Mouse (Mus musculus) WW6 (cell line): ENCODE measurements around the gene Cldn14.
A peak's percentile ranks its signal among the peaks of the same experiment; 100 is the strongest.
"Not testable (repeated sequence)": the region's sequence is repeated elsewhere in the genome, so short reads cannot be mapped to it uniquely, and the experiment has no call there.

Experiments
- DNase-seq: peaks from one replicate; pipeline ENCODE4 v3.0.0-alpha.2; 2013; ENCODE audit warnings: low read depth, low spot score

The Cldn14 gene

GRCm38 (mm10) chr16:94008737-94009136 is at the start of gene Cldn14:
Cldn14 (minus strand) TSS chr16:94008837.
- DNase-seq = no peak

DNA sequence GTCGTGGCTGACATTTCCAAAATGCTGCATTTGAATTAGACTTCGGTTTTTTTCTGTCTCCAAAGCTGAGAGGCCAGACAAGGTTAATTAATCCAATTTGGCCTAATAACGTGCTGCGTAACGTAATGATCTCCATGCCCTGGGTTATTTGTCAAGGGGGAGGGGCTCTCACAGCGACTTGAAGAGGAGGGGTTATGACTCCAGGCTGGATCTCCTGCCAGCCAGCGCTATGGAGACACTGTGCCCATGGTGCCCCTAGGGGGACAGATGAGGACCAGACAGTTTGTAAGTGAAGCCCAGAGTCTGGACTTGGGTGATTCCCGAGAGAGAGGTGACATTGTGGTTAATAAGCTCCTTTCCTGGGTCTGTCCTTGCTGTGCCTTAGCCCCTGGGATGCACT is 46.9 kb upstream of the Cldn14 start:
- no peak for DNase-seq

DNA sequence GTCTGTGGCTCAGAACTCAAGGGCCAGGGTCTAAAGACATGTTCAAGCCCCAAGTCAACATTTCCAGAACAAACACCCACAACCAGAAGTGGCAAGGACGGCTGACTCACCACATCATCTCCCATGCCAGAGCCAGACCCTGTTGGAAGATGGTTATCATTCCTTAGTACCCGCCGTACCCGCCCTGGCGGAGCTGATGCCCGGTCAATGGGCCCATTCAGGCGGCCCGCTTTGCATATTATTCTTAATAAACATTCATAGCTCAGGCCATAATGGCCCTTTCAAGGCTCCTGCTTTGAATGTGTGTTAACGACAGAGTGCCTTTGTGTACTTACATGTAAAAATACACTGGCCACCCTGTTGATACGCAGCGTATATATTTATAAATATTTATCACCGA is 46.5 kb upstream of the Cldn14 start:
- no peak for DNase-seq

DNA sequence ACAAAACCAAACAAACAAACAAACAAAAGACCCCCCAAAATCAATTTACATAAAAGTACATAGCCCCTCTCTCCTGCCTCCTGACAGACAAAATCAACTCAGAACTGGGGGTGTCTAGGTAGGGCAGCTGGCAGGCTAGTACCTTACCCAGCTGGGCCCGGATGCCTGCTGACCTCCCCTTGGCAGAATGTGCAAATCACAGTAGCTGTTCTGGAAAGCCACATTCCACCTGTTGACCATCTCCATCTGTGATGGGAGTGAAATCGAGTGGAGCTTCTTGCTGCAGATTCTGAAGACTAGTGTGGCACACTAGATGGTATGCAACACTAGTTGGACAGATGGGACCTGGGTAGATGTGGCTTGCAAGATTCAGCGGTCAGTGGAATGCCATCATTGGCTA is 41.7 kb upstream of the Cldn14 start:
- no peak for DNase-seq

GRCm38 (mm10) chr16:94044996-94045395 is 36.4 kb upstream of the Cldn14 start:
- DNase-seq = no peak

DNA sequence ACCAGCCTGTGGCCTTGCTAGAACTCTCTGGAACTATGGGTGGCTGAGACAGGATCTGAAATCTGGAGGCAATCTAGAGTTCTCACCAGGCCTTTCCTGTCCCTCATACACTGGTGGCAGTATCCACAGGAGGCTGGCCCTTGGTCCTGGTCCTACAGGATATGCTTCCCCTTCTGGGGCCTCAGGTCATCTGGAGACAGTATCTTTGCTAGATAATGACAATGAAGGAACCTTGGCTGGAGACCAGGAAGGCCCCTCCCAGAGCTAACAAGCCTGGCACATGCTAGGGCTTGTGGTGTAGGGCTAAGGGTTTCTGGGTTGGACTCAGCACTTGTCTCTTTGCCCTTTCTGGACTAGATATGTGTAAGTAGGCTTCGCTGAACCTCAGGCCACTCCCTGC is 35.2 kb upstream of the Cldn14 start:
- DNase-seq = no peak

DNA sequence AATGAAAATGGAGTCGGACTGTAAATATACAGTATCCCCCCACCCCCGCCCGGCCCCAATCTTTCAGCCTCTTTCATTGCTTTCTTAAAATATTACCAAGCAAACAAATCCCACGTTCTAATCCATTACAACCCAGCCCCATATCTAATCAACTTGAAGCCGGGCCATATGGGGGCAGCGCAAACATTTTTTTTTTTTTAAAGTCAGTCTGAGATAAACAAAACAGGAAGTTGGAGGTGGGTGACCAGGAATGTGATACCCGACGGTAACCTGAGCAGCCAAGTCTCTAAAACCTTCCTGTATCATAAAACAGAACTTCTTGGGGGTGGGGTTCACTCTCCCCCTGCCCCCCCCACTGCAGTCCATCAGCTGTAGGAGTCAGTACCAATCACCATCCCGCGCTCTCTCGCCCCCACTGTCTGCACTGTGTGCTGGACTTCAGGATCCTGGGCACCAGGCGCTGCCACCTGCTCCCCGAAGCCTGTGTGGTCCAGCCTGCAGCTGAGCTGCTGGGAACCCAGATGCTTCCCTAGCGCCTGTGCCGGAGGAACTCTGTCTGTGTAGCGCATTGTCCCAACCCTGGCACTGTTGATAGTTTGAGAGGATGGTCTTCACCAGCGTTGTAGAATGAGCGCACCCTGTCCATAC is 32.6 kb upstream of the Cldn14 start:
- DNase-seq = no peak

- DNase-seq = no peak
Measured at GRCm38 (mm10) chr16:94040485-94040884, 31.8 kb upstream of the Cldn14 start.

- no peak for DNase-seq
Measured at GRCm38 (mm10) chr16:94038986-94039341, 30.3 kb upstream of the Cldn14 start.

DNA sequence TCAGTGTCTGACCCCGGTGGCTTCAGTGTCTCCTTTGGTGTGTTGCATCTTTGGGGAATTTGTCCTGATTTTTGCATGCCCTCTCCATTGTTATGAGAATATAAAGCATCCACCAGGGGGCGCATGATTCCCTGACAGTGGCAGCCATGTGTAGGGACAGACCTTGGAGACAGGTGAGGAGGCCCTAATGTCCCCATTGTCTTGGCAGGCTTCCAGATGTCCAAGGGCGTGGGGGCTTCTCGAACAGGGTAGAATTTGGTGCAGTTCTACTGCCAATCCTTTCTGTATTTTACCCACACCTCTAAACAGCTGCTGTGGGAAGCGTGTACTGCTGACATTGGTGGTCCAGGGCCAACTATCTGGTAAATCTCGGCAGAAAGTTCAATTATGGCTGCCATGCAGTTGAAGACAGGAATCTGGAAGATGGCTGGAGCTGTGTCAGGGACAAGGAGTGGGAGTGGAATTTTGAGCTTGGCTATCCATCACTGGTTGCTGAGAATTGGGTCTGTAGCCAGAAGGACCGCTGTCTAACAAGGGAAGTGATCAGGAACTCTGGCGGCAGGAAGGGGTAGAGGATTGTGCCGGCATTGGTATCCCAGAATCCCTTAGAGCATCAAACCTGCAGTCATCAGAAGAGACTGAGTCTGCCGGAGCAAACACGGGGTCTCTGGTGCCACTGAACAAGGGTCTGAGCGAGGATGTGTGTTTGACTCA is 29.8 kb upstream of the Cldn14 start:
- DNase-seq = no peak

GRCm38 (mm10) chr16:94037280-94037679 is 28.6 kb upstream of the Cldn14 start:
- DNase-seq = no peak

DNA sequence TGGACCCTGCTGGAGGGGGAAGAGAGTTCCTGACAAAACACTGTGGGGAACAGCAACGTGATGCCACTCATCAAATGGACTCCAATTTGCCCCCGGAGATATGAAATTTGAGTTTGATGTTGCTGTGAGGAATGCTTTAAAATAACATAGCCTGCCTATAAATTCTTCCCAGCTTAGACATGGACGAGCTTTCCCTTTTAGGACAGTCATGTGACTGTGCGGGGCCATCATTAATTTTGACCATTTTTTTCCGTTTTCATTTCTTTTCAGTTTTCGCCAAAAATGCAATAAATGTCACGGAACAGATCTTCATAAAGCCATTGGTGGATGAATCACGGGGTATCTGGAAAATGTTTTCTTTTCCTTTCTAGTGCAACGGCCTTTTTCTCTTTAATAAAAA is 25.5 kb upstream of the Cldn14 start:
- no peak for DNase-seq

- no peak for DNase-seq
Measured at GRCm38 (mm10) chr16:94032270-94032669, 23.6 kb upstream of the Cldn14 start.

- no peak for DNase-seq
Measured at GRCm38 (mm10) chr16:94023352-94024280, 15.0 kb upstream of the Cldn14 start.

- DNase-seq = not testable (repeated sequence)
Measured at GRCm38 (mm10) chr16:94019725-94020124, 11.1 kb upstream of the Cldn14 start.

DNA sequence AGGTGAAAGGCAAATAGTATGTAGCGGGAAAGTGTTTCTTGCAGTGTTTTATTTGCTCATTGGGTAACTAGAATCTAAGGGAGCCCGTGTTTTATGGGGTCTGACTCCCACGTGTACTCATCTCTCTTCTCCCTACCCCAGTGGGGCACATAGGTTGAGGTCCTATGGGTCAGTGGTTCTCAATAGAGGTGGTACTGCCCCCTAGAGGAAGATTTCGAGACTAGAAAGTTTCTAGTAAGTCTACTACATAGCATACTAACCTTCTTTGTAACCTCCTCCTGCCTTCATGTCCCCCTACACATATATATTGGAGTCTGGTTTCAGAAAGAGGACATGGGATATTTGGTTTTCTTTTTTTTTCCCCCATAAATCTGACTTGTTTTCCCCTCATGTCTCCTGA is 9.3 kb upstream of the Cldn14 start:
- DNase-seq = no peak

DNA sequence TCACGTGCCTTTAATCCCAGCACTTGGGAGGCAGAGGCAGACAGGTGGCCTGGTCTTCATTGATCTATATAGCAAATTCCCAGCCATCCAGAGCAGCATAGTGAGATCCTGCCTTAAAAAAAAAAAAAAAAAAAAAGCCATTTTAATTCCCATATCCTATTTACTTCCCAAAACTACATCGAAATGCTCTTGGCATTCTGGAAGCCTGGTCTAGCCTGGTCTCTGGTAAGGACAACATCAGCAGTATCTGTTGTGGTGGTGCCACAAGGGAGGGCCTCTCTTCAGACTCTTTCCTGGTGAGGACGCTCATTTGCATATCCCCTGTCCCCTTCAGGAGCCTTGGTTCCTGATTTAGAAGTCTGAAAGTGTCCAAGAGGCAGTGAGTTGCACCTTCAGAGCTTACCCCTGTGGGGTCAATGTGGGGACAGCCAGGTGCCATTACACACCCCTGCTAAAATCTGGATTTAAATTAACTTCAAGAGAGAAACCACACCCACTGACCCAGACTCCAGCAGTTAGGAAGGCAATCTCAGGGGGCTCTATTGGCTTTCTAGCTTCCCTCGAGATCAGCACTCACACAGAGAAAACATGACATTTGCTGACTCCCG is 6.0 kb upstream of the Cldn14 start:
- DNase-seq = no peak

DNA sequence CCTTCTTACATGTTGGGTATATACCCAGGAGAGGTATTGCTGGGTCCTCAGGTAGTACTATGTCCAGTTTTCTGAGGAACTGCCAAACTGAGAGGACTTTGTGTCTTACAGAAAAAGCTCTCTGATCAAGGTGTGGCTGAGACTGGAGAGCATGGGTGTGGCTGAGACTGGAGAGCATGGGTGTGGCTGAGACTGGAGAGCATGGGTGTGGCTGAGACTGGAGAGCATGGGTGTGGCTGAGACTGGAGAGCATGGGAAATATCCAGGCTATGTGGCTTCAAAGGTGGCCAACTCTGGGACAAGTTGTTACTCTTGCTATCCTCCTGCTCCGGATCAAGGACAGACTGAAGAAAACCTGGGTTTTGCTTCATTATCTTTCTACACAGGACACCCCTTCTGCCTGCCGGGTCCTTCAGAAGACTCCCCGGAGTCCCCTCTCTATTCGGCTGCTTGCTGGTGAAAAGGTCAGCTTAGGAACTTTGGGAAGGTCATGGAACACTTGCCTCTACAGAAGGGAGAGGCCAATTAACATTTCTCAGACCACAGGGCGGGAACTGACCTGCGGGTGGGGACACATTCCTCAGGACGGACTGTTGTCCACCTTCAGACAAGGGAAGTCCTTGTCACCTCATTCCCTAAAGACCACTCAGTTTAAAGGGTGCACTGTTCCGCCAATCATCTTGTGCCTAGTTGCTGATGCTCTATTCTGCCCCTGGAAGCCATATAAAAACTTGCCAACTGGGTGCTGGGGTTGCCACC is 4.9 kb upstream of the Cldn14 start:
- not testable (repeated sequence) for DNase-seq

- DNase-seq = no peak
Measured at GRCm38 (mm10) chr16:94011224-94011623, 2.6 kb upstream of the Cldn14 start.

GRCm38 (mm10) chr16:94010633-94011032 is 2.0 kb upstream of the Cldn14 start:
- DNase-seq = peak; percentile 80

GRCm38 (mm10) chr16:94010156-94010555 is 1.5 kb upstream of the Cldn14 start:
- DNase-seq = no peak
